Mouse (Mus musculus): ENCODE results near the gene Usp19. TPM values are rescaled to one million over a fixed set of nuclear protein-coding genes. Genes with fewer than 3 reads are reported as not detected.
A peak's percentile ranks its signal among the peaks of the same experiment; 100 is the strongest.

Usp19 gene
- polyA plus RNA-seq, 1 experiment, result 86.0 TPM

- Histone ChIP-seq H3K27me3 (ENCODE audit: control insufficient read depth, insufficient read depth, low read length, poor library complexity, severe bottlenecking) (no peaks in the 10 kb centered on the region), H3K4me1 (ENCODE audit: control insufficient read depth, insufficient read depth, low read length) (peaks cover 4% of the 10 kb centered on the region), H3K9me3 (replicated peaks; ENCODE audit: control insufficient read depth, insufficient read depth, low read length, poor library complexity, severe bottlenecking) (no peaks in the 10 kb centered on the region), H3K36me3 (ENCODE audit: control insufficient read depth, insufficient read depth, low read length, poor library complexity, severe bottlenecking) (peaks cover 13% of the 10 kb centered on the region), H3K9ac (ENCODE audit: low read depth, poor library complexity, severe bottlenecking) (peak overlapping the region; percentile 93; the same call in 1 of the 2 replicates), H3K4me3 (ENCODE audit: low read depth, low read length) (peak overlapping the region; percentile 87), H3K27ac (ENCODE audit: insufficient read depth, low read length) (no peak overlapping the region)
- TF ChIP-seq CTCF (IDR thresholded peaks at IDR 0.05; ENCODE audit: low read depth, low read length) (no peak), POLR2A (IDR thresholded peaks at IDR 0.05; ENCODE audit: insufficient read depth, low read length) (no peak), EP300 (IDR thresholded peaks at IDR 0.05; ENCODE audit: insufficient read depth, low read depth, low read length) (no peak)
Measured at GRCm38 (mm10) chr9:108461675-108462074, 28.7 kb upstream of the Usp19 start.

GRCm38 (mm10) chr9:108462192-108462591 is 28.2 kb upstream of the Usp19 start:
- H3K9ac ChIP-seq (ENCODE audit: low read depth, poor library complexity, severe bottlenecking), result no peak overlapping the region
- H3K4me1 ChIP-seq (ENCODE audit: control insufficient read depth, insufficient read depth, low read length), result peaks cover 4% of the 10 kb centered on the region
- peaks cover 13% of the 10 kb centered on the region for H3K36me3 ChIP-seq (ENCODE audit: control insufficient read depth, insufficient read depth, low read length, poor library complexity, severe bottlenecking)
- TF ChIP-seq CTCF (IDR thresholded peaks at IDR 0.05; ENCODE audit: low read depth, low read length) (no peak), POLR2A (IDR thresholded peaks at IDR 0.05; ENCODE audit: insufficient read depth, low read length) (no peak), EP300 (IDR thresholded peaks at IDR 0.05; ENCODE audit: insufficient read depth, low read depth, low read length) (no peak)
- H3K27me3 ChIP-seq (ENCODE audit: control insufficient read depth, insufficient read depth, low read length, poor library complexity, severe bottlenecking), result no peaks in the 10 kb centered on the region
- H3K27ac ChIP-seq (ENCODE audit: insufficient read depth, low read length), result no peak overlapping the region
- no peaks in the 10 kb centered on the region for H3K9me3 ChIP-seq (replicated peaks; ENCODE audit: control insufficient read depth, insufficient read depth, low read length, poor library complexity, severe bottlenecking)
- no peak overlapping the region for H3K4me3 ChIP-seq (ENCODE audit: low read depth, low read length)

- TF ChIP-seq EP300 (IDR thresholded peaks at IDR 0.05; ENCODE audit: insufficient read depth, low read depth, low read length) (no peak), CTCF (IDR thresholded peaks at IDR 0.05; ENCODE audit: low read depth, low read length) (no peak), POLR2A (IDR thresholded peaks at IDR 0.05; ENCODE audit: insufficient read depth, low read length) (no peak)
- Histone ChIP-seq H3K4me1 (ENCODE audit: control insufficient read depth, insufficient read depth, low read length) (peaks cover 2% of the 10 kb centered on the region), H3K4me3 (ENCODE audit: low read depth, low read length) (no peak overlapping the region), H3K36me3 (ENCODE audit: control insufficient read depth, insufficient read depth, low read length, poor library complexity, severe bottlenecking) (peaks cover 13% of the 10 kb centered on the region), H3K27ac (ENCODE audit: insufficient read depth, low read length) (no peak overlapping the region), H3K9ac (ENCODE audit: low read depth, poor library complexity, severe bottlenecking) (no peak overlapping the region), H3K9me3 (replicated peaks; ENCODE audit: control insufficient read depth, insufficient read depth, low read length, poor library complexity, severe bottlenecking) (no peaks in the 10 kb centered on the region), H3K27me3 (ENCODE audit: control insufficient read depth, insufficient read depth, low read length, poor library complexity, severe bottlenecking) (no peaks in the 10 kb centered on the region)
Measured at GRCm38 (mm10) chr9:108463713-108464112, 26.7 kb upstream of the Usp19 start.

- peaks cover 4% of the 10 kb centered on the region for H3K4me1 ChIP-seq (ENCODE audit: control insufficient read depth, insufficient read depth, low read length)
- no peak overlapping the region for H3K4me3 ChIP-seq (ENCODE audit: low read depth, low read length)
- TF ChIP-seq POLR2A (IDR thresholded peaks at IDR 0.05; ENCODE audit: insufficient read depth, low read length), result no peak
- TF ChIP-seq CTCF (IDR thresholded peaks at IDR 0.05; ENCODE audit: low read depth, low read length), result no peak
- TF ChIP-seq EP300 (IDR thresholded peaks at IDR 0.05; ENCODE audit: insufficient read depth, low read depth, low read length), result no peak
- peaks cover 13% of the 10 kb centered on the region for H3K36me3 ChIP-seq (ENCODE audit: control insufficient read depth, insufficient read depth, low read length, poor library complexity, severe bottlenecking)
- no peaks in the 10 kb centered on the region for H3K27me3 ChIP-seq (ENCODE audit: control insufficient read depth, insufficient read depth, low read length, poor library complexity, severe bottlenecking)
- no peaks in the 10 kb centered on the region for H3K9me3 ChIP-seq (replicated peaks; ENCODE audit: control insufficient read depth, insufficient read depth, low read length, poor library complexity, severe bottlenecking)
- H3K27ac ChIP-seq (ENCODE audit: insufficient read depth, low read length), result no peak overlapping the region
- H3K9ac ChIP-seq (ENCODE audit: low read depth, poor library complexity, severe bottlenecking), result no peak overlapping the region
Measured at GRCm38 (mm10) chr9:108466219-108466618, 24.2 kb upstream of the Usp19 start.

GRCm38 (mm10) chr9:108469430-108469829 is 21.0 kb upstream of the Usp19 start:
- Histone ChIP-seq H3K27ac (ENCODE audit: insufficient read depth, low read length) (no peak overlapping the region), H3K9ac (ENCODE audit: low read depth, poor library complexity, severe bottlenecking) (no peak overlapping the region), H3K4me1 (ENCODE audit: control insufficient read depth, insufficient read depth, low read length) (peaks cover 2% of the 10 kb centered on the region), H3K4me3 (ENCODE audit: low read depth, low read length) (no peak overlapping the region), H3K36me3 (ENCODE audit: control insufficient read depth, insufficient read depth, low read length, poor library complexity, severe bottlenecking) (no peaks in the 10 kb centered on the region), H3K27me3 (ENCODE audit: control insufficient read depth, insufficient read depth, low read length, poor library complexity, severe bottlenecking) (no peaks in the 10 kb centered on the region), H3K9me3 (replicated peaks; ENCODE audit: control insufficient read depth, insufficient read depth, low read length, poor library complexity, severe bottlenecking) (no peaks in the 10 kb centered on the region)
- no peak for TF ChIP-seq POLR2A (IDR thresholded peaks at IDR 0.05; ENCODE audit: insufficient read depth, low read length)
- no peak for TF ChIP-seq CTCF (IDR thresholded peaks at IDR 0.05; ENCODE audit: low read depth, low read length)
- TF ChIP-seq EP300 (IDR thresholded peaks at IDR 0.05; ENCODE audit: insufficient read depth, low read depth, low read length), result no peak

- H3K9ac ChIP-seq (ENCODE audit: low read depth, poor library complexity, severe bottlenecking), result no peak overlapping the region
- no peak for TF ChIP-seq POLR2A (IDR thresholded peaks at IDR 0.05; ENCODE audit: insufficient read depth, low read length)
- TF ChIP-seq EP300 (IDR thresholded peaks at IDR 0.05; ENCODE audit: insufficient read depth, low read depth, low read length), result no peak
- no peak overlapping the region for H3K4me3 ChIP-seq (ENCODE audit: low read depth, low read length)
- H3K27me3 ChIP-seq (ENCODE audit: control insufficient read depth, insufficient read depth, low read length, poor library complexity, severe bottlenecking), result no peaks in the 10 kb centered on the region
- H3K9me3 ChIP-seq (replicated peaks; ENCODE audit: control insufficient read depth, insufficient read depth, low read length, poor library complexity, severe bottlenecking), result no peaks in the 10 kb centered on the region
- H3K4me1 ChIP-seq (ENCODE audit: control insufficient read depth, insufficient read depth, low read length), result peaks cover 2% of the 10 kb centered on the region
- H3K36me3 ChIP-seq (ENCODE audit: control insufficient read depth, insufficient read depth, low read length, poor library complexity, severe bottlenecking), result no peaks in the 10 kb centered on the region
- H3K27ac ChIP-seq (ENCODE audit: insufficient read depth, low read length), result no peak overlapping the region; the same call in 1 of the 2 replicates
Measured at GRCm38 (mm10) chr9:108469845-108470244, 20.6 kb upstream of the Usp19 start.

Measured in ES-Bruce4 (cell line).